Comparison of ENCODE assay signal across 16 mouse cellular contexts in genomic region chr12:99426207-99426916, GRCm38 (mm10).
DNase-seq lines count a peak whose midpoint lies in the region; ATAC-seq lines count a peak whose summit lies in the region.
"Had no signal": no experiment of that assay in that cellular context is flagged by ENCODE, and none has a peak within 500 bp of the region (broad histone marks: within the 10 kb centered on the region; RNA-seq: fewer than 3 reads in every experiment).

No protein-coding gene starts in this region.

- WGBS in heart, embryonic 10.5 days, result 58% methylated on average over 14 of the region's 14 CpGs
- WGBS in liver, embryonic 15.5 days (ENCODE audit: insufficient replicate concordance), result 64% methylated on average over 14 of the region's 14 CpGs

- no peaks in the 10 kb centered on the region for H3K27me3 ChIP-seq in heart, embryonic 10.5 days (ENCODE audit: insufficient read depth, poor library complexity, severe bottlenecking)
- no peaks in the 10 kb centered on the region for H3K27me3 ChIP-seq in liver, embryonic 15.5 days
- H3K27me3 ChIP-seq: CH12.LX; forebrain, embryonic 12.5 days; hindbrain, embryonic 15.5 days; lung, embryonic 15.5 days; midbrain, embryonic 15.5 days had no signal

- no peak overlapping the region for H3K27ac ChIP-seq in heart, embryonic 10.5 days
- 0 out of 2 replicates have a peak overlapping the region, but pooled peaks have one; percentile 9 for H3K27ac ChIP-seq in liver, embryonic 15.5 days (replicated peaks)
- H3K27ac ChIP-seq: forebrain, embryonic 12.5 days; hindbrain, embryonic 15.5 days; lung, embryonic 15.5 days; midbrain, embryonic 15.5 days had no signal

- DNase-seq in heart, adult 18-20 months, result peak; percentile 43 to 50
- DNase-seq in heart, embryonic 10.5 days (ENCODE audit: low spot score), result no peak
- peak; percentile 28 for DNase-seq in retina, postnatal 1 day
- DNase-seq in retina, embryonic 14.5 days (ENCODE audit: low spot score), result no peak
- DNase-seq in Muller cell, postnatal 12 days (ENCODE audit: inconsistent ontology term), result no peak
- no peak for DNase-seq in cerebellum, postnatal 25 days
- no peak for DNase-seq in testis, postnatal 14 days (ENCODE audit: low spot score)
- DNase-seq: left cerebral cortex, postnatal 4 days; right cerebral cortex, postnatal 25 days; thymus, postnatal 25 days had no signal

- no peaks in the 10 kb centered on the region for H3K9me3 ChIP-seq in heart, embryonic 10.5 days
- no peaks in the 10 kb centered on the region for H3K9me3 ChIP-seq in liver, embryonic 15.5 days (replicated peaks)
- H3K9me3 ChIP-seq: forebrain, embryonic 12.5 days; hindbrain, embryonic 15.5 days; lung, embryonic 15.5 days; midbrain, embryonic 15.5 days had no signal

- H3K9ac ChIP-seq in liver, embryonic 15.5 days, result no peak overlapping the region
- H3K9ac ChIP-seq: forebrain, embryonic 12.5 days; hindbrain, embryonic 15.5 days; lung, embryonic 15.5 days; midbrain, embryonic 15.5 days had no signal

- no peaks in the 10 kb centered on the region for H3K4me1 ChIP-seq in heart, embryonic 10.5 days
- H3K4me1 ChIP-seq in liver, embryonic 15.5 days (replicated peaks), result no peaks in the 10 kb centered on the region; the same call in 1 of the 2 replicates
- H3K4me1 ChIP-seq: forebrain, embryonic 12.5 days; hindbrain, embryonic 15.5 days; lung, embryonic 15.5 days; midbrain, embryonic 15.5 days had no signal

- no peak overlapping the region for H3K4me2 ChIP-seq in liver, embryonic 15.5 days
- H3K4me2 ChIP-seq: forebrain, embryonic 12.5 days; hindbrain, embryonic 15.5 days; lung, embryonic 15.5 days; midbrain, embryonic 15.5 days had no signal

- H3K36me3 ChIP-seq in heart, embryonic 10.5 days, result peaks cover 8% of the 10 kb centered on the region; the same call in 1 of the 2 replicates
- H3K36me3 ChIP-seq in liver, embryonic 15.5 days (replicated peaks), result no peaks in the 10 kb centered on the region
- H3K36me3 ChIP-seq: forebrain, embryonic 12.5 days; hindbrain, embryonic 15.5 days; lung, embryonic 15.5 days; midbrain, embryonic 15.5 days had no signal

- ATAC-seq in liver, embryonic 15.5 days (ENCODE audit: insufficient read depth), result peak; percentile 62
- ATAC-seq: midbrain, embryonic 15.5 days had no signal

- H3K4me3 ChIP-seq in heart, embryonic 10.5 days, result no peak overlapping the region
- no peak overlapping the region for H3K4me3 ChIP-seq in liver, embryonic 15.5 days (replicated peaks)
- H3K4me3 ChIP-seq: forebrain, embryonic 12.5 days; hindbrain, embryonic 15.5 days; lung, embryonic 15.5 days; midbrain, embryonic 15.5 days had no signal

Comparison
In these comparisons a context has a peak if more than half of its experiments do, and no peak if none do; other contexts are left out.
1. DNase-seq: peak in heart, adult 18-20 months (2 of 2) and retina, postnatal 1 day (single experiment); none in heart, embryonic 10.5 days (single experiment), retina, embryonic 14.5 days (single experiment), Muller cell, postnatal 12 days (single experiment), cerebellum, postnatal 25 days (0 of 2) and testis, postnatal 14 days (single experiment).